Mouse (Mus musculus) liver, embryonic 11.5 days (tissue): ENCODE measurements around the gene 1700016D06Rik. TPM values are rescaled to one million over a fixed set of nuclear protein-coding genes. Genes with fewer than 3 reads are reported as not detected.
"Not testable (repeated sequence)": the region's sequence is repeated elsewhere in the genome, so short reads cannot be mapped to it uniquely, and the experiment has no call there.

Experiments
- ATAC-seq: fragments of 200-750 bp; cut with Nextera tagmentation; replicated peaks from 2 replicates; pipeline ENCODE4 v1.8.0; 2017; ENCODE audit warnings: moderate number of reproducible peaks, mild to moderate bottlenecking, moderate TSS enrichment, moderate library complexity; ENCODE audit not compliant: low FRiP score
- DNase-seq: peaks from one replicate; pipeline ENCODE4 v3.0.0-alpha.2; 2017; ENCODE audit warnings: low spot score
- H3K27ac ChIP-seq: fragments of 300-500 bp; sonication (generic); 2 replicates; pipeline ENCODE4 v1.5.1; 2014; ENCODE audit warnings: mild to moderate bottlenecking, low read depth, low read length, control low read depth
- H3K27me3 ChIP-seq: fragments of 300-500 bp; sonication (generic); replicated peaks from 2 replicates; pipeline ENCODE4 v1.6.1; 2014; ENCODE audit warnings: low read length, mixed read lengths; ENCODE audit not compliant: control insufficient read depth, insufficient read depth
- H3K36me3 ChIP-seq: fragments of 300-500 bp; sonication (generic); 2 replicates; pipeline ENCODE4 v1.6.1; 2014; ENCODE audit warnings: mild to moderate bottlenecking, low read length, moderate library complexity, mixed read lengths; ENCODE audit not compliant: control insufficient read depth, insufficient read depth
- H3K4me1 ChIP-seq: fragments of 300-500 bp; sonication (generic); replicated peaks from 2 replicates; pipeline ENCODE4 v1.6.1; 2014; ENCODE audit warnings: low read length, mixed read lengths; ENCODE audit not compliant: control insufficient read depth, insufficient read depth
- H3K4me2 ChIP-seq: fragments of 300-500 bp; sonication (generic); 2 replicates; pipeline ENCODE4 v1.6.1; 2014; ENCODE audit warnings: mild to moderate bottlenecking, control low read depth, moderate library complexity
- H3K4me3 ChIP-seq: fragments of 300-500 bp; sonication (generic); 2 replicates; pipeline ENCODE4 v1.5.1; 2014; ENCODE audit warnings: low read depth, low read length, control low read depth
- H3K9ac ChIP-seq: fragments of 300-500 bp; sonication (generic); 2 replicates; pipeline ENCODE4 v1.6.1; 2014; ENCODE audit warnings: low read depth, low read length, control low read depth
- H3K9me3 ChIP-seq: fragments of 300-500 bp; sonication (generic); 2 replicates; pipeline ENCODE4 v1.6.1; 2016; ENCODE audit warnings: low read length, inconsistent platforms, mixed read lengths; ENCODE audit not compliant: control insufficient read depth
- WGBS: fragments of 180-500 bp; shearing (Covaris S2); extraction: QIAGEN DNeasy Blood & Tissue Kit; methylation state at CpG from one replicate; pipeline ENCODE4 v1.1.7; 2014; 5-methylcytosine and 5-hydroxymethylcytosine counted together
- polyA plus RNA-seq: library from polyadenylated mRNA; unstranded; fragments of >200 nt; fragmentation: Nextera tagmentation; extraction: Ambion mirVana; gene quantifications from 2 replicates; pipeline ENCODE4 v1.2.1, GENCODE M21; 2014

The 1700016D06Rik gene
- polyA plus RNA-seq, 1 experiment from 2014 or later: not detected

DNA sequence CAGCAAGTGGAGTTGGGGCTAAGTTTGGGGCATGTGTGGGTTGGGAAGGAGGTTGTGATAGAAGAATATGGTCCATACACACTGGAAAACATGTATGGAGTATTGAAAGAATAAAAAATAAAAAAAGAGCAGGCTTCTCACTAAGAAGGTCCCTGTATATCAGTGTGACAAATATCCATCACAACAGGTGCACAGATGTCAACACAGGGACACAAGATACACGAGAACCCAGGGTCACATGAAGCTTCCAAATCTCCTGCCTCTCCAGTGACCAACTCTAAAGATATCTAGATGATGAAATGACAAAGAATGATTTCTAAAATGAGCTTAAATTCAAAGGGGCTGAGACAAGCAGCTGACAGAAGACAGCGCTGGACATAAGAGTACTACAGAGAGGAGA lies 32.6 kb downstream of the 1700016D06Rik start:
- Histone ChIP-seq H3K27me3 (no peaks in the 10 kb centered on the region), H3K9ac (no peak overlapping the region), H3K27ac (no peak overlapping the region), H3K9me3 (no peaks in the 10 kb centered on the region), H3K36me3 (no peaks in the 10 kb centered on the region), H3K4me3 (no peak overlapping the region), H3K4me2 (no peak overlapping the region), H3K4me1 (no peaks in the 10 kb centered on the region)
- ATAC-seq: no peak
- 67% methylated on average over 2 of the region's 2 CpGs for WGBS
- DNase-seq: no peak

DNA sequence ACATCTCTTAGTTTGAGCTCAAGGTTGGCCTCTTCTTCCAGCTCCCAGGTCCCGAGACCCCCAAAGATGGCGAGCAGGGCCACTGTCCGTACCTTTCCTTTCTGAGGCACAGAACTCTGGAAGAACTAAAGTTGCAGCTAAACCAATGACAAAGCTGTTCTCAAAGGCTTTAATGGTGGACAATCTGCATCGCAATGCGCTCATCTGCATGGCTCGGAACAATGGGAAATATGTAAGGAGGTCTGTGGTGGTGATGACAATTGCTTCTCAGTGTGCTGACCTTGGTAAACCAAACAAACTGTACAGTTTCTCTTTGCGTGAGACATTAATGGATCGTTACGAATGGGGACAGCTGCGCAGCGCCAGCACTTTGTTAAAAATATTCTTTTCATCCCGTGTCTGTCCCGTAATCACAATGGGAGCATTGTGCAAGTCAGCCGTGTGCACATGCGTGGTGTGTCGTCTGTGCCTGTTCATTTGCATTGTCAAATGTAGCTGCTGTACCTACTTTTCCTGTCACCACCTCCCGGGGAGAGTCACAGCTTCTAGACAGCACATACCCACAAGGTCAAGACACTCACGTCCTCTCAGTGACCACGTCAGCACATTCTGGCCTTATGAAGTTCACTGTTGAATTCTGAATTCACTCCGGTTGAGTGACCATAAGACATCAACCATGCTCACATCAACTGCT lies 34.7 kb downstream of the 1700016D06Rik start:
- 86% methylated on average over 20 of the region's 20 CpGs for WGBS
- H3K4me3 ChIP-seq, H3K36me3 ChIP-seq, H3K4me2 ChIP-seq, H3K9ac ChIP-seq, H3K4me1 ChIP-seq, ATAC-seq, DNase-seq, H3K27ac ChIP-seq, H3K9me3 ChIP-seq, H3K27me3 ChIP-seq: not testable (repeated sequence)

DNA sequence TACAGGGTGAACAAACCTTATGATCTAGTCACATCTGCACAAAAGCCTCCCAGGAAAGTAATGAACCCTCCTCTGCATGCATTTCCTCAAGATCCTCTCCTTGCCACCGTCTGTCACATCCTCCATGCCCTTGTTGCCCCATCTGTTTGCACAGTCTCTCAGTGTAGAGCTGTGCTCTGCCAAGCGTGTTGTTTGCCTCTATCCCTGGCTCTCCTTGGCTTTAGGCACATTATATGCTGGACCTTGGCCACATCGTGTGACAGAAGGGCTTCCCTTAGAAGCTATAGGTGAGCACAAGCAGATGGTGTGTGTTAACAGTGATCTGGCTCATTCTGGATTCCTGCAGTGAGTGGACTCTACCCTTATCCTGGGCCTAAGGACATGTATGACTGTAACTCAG lies 38.9 kb downstream of the 1700016D06Rik start:
- ATAC-seq: no peak
- Histone ChIP-seq H3K4me2 (no peak overlapping the region), H3K4me1 (no peaks in the 10 kb centered on the region), H3K9ac (no peak overlapping the region), H3K9me3 (no peaks in the 10 kb centered on the region), H3K27me3 (no peaks in the 10 kb centered on the region), H3K4me3 (no peak overlapping the region), H3K27ac (no peak overlapping the region), H3K36me3 (no peaks in the 10 kb centered on the region)
- WGBS: 82% methylated on average over 3 of the region's 3 CpGs
- DNase-seq: no peak

DNA sequence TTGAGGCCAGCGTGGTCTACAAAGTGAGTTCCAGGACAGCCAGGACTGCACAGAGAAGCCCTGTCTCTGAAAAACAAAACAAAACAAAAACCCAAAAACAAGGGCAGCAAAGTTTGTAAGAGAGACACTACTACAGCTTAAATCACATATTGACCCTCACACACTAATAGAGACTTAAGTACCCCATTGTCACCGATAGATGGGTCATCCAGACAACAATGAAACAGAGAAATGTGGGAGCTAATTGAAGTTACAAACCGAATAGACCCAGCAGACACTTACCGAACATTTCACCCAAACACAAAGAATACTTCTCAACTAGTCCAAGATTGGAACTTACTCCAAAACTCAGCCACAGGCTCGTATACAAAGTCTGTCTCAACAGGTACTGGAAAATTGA lies 50.8 kb downstream of the 1700016D06Rik start:
- DNase-seq (no peak), ATAC-seq (no peak)
- 85% methylated on average over 5 of the region's 5 CpGs for WGBS
- no peak overlapping the region for H3K4me2 ChIP-seq
- no peak overlapping the region for H3K27ac ChIP-seq
- H3K9ac ChIP-seq: no peak overlapping the region
- no peaks in the 10 kb centered on the region for H3K27me3 ChIP-seq
- H3K9me3 ChIP-seq: no peaks in the 10 kb centered on the region
- H3K4me1 ChIP-seq: no peaks in the 10 kb centered on the region
- no peaks in the 10 kb centered on the region for H3K36me3 ChIP-seq
- no peak overlapping the region for H3K4me3 ChIP-seq

DNA sequence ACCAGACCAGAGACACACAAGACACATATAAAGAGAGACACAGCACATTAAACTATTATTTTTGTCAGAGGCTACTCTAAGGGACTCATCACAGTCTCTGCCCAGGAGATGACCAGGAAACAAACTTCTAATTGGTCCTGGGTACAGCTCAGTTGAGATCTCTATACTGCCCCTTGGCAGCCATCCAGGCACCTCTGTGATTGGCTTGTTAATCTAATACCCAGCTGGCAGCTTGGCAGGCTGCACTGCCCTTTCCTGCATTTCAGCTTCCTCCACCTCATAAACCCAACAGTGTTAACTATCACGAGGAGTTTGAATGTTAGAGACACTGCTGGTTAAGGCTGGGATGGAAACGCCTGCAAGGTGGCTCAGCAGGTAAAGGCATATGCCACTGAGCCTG lies 57.7 kb downstream of the 1700016D06Rik start:
- 78% methylated on average over 2 of the region's 2 CpGs for WGBS
- Histone ChIP-seq H3K4me1 (no peaks in the 10 kb centered on the region), H3K4me2 (no peak overlapping the region), H3K9me3 (no peaks in the 10 kb centered on the region), H3K27ac (no peak overlapping the region), H3K36me3 (no peaks in the 10 kb centered on the region), H3K27me3 (no peaks in the 10 kb centered on the region), H3K4me3 (no peak overlapping the region), H3K9ac (no peak overlapping the region)
- DNase-seq: no peak
- ATAC-seq: no peak

DNA sequence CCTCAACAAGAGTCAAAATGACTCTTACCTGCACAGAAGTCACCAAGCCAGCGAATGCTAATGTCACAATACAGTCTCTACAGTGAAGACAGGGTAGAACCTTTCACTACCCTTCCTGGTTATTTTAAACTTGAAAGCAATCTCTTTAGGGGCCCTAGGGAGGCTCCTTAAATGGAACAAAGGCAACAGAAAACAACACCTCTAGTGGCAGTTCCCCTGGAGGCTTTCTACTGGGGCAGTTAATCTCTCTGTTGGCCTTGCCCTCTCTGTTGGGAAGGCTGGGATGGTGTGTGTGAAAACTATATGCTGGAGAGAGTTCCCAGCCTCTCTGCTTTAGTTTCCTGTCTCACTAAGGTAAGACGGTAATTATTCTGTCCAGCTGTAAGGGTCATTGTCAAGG lies 60.3 kb downstream of the 1700016D06Rik start:
- Histone ChIP-seq H3K9ac (no peak overlapping the region), H3K4me3 (no peak overlapping the region), H3K4me1 (no peaks in the 10 kb centered on the region), H3K9me3 (no peaks in the 10 kb centered on the region), H3K27ac (no peak overlapping the region), H3K4me2 (no peak overlapping the region), H3K36me3 (no peaks in the 10 kb centered on the region), H3K27me3 (no peaks in the 10 kb centered on the region)
- DNase-seq (no peak), ATAC-seq (no peak)
- 58% methylated on average over 2 of the region's 2 CpGs for WGBS

DNA sequence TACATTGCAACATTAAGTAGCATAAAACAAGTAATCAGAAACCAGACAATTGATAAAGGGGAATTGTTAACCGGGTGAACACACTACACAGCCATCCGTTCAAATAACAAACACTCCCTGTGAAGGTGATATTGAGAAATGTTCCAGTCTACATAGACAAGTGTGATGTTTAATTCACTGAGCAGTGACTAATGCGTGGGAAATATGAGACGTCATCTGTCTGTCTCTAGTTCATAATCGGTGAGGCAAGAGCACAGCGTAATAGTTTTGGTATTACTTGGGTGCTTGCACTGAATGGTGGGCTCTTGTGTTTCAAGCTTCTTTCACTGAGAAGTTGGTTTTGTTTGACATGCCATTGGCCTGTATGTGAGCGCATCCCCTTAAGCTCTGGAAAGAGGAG lies 63.3 kb downstream of the 1700016D06Rik start:
- no peak overlapping the region for H3K9ac ChIP-seq
- no peaks in the 10 kb centered on the region for H3K9me3 ChIP-seq
- no peak overlapping the region for H3K4me2 ChIP-seq
- H3K36me3 ChIP-seq: no peaks in the 10 kb centered on the region; the same call in 1 of the 2 replicates
- no peak for ATAC-seq
- H3K27me3 ChIP-seq: no peaks in the 10 kb centered on the region
- H3K4me1 ChIP-seq: peaks cover 12% of the 10 kb centered on the region
- no peak for DNase-seq
- H3K27ac ChIP-seq: no peak overlapping the region
- no peak overlapping the region for H3K4me3 ChIP-seq
- 93% methylated on average over 7 of the region's 7 CpGs for WGBS

DNA sequence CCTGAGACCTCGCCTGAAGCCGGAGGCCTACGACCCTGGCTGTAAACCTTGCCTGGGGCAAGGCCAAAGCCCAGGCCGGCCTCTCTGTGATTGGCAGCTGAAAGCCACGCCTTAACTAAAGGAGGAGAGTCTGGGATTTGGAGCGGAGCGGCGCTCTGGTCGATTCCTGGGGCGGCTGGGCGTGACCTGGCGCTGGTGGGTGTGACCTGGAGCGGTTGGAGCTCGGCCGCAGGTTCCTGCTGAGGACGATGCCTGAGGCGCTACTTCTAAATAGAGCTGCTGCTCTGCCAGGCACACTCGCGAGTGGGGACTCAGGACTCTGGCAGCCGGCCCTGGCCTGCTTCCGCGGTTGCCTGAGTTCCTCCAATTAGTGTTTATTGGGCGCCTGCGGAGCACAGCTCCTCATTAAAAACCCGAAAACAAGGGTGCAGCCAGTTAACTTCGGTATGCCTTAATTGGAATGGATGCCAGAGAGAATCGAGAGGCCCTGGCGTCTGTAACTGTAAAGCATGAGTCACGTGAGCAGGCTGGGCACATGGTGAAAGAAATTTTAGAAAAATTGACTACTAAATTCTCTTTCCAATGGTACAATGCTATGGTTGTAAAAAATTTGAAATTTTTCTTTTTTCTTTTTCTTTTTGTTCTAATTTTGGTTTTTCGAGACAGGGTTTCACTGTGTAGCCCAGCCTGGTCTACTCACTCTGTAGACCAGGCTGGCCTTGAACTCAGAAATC lies 64.4 kb downstream of the 1700016D06Rik start:
- no peaks in the 10 kb centered on the region for H3K9me3 ChIP-seq
- peak; percentile 87 for DNase-seq
- H3K27me3 ChIP-seq: no peaks in the 10 kb centered on the region
- H3K9ac ChIP-seq: peak overlapping the region; percentile 95
- peak; percentile 82 for ATAC-seq
- H3K4me1 ChIP-seq: peaks cover 14% of the 10 kb centered on the region
- peak overlapping the region; percentile 88 for H3K4me2 ChIP-seq
- peak overlapping the region; percentile 93 for H3K4me3 ChIP-seq
- WGBS: 4% methylated on average over 30 of the region's 30 CpGs
- H3K36me3 ChIP-seq: peaks cover 6% of the 10 kb centered on the region; the same call in 1 of the 2 replicates
- peak overlapping the region; percentile 98 for H3K27ac ChIP-seq
